Mouse (Mus musculus) cerebellum, adult 18-20 months (tissue): ENCODE results near the gene Fance.

Experiments used
- DNase-seq, 2 experiments: peaks; one replicate each; pipeline ENCODE4 v3.0.0; 2021

Fance gene

GRCm38 (mm10) chr17:28313212-28313879, at the start of gene Fance:
Fance (plus strand) TSS chr17:28313519.
- peak; percentile 94 to 97 for DNase-seq

DNA sequence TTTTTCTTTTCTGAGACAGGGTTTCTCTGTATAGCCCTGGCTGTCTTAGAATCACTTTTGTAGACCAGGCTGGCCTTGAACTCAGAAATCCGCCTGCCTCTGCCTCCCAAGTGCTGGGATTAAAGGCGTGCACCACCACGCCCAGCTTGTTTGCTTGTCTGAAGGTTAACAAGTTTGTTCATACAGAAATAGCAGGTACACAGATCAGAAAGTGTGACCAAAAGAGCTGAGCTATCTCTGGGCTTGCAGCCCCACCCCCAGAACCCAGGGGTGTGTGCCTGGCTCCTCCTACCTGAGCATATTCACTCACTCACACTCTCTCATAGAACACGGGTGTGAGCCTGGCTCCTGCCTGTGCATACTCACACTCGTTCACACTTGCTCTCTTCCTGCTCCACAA, 46.1 kb upstream of the Fance start:
- no peak for DNase-seq

- DNase-seq: no peak
Measured at GRCm38 (mm10) chr17:28270165-28270564, 43.2 kb upstream of the Fance start.

DNA sequence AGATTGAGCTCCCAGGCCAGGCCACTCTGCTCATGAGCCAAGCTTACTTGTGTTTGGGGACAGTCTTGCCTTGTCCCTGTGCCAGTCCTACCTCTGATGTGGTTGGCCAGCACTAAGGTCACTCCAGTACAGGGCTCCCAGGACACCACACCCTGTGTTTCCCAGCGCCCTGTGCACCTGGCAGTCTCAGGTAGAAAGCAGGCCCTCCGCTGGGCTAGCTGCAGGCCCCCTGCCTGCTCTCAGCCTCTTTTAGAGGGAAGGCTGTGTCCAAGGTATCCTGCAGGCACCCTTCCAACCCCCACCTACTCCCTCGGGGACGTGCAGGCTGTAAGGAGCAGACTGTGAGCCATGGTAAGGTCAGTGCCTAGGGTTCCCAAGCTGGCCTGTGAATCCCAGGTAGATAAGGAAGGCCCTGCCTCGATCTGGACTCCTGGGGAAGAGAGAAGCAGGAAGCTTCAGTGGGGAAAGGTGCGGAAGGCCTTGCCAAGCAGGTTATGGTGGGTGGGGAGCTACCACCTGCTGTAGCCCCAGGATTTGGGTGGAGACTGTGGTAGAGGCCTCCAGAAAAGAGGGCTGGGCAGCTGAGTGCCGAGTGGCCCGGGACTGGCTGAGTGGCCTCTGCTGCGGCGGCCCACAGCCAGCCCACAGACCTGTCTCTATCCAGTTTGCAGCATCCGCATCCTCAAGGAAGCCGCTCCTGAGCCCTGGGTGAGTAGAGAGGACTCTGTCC, 41.6 kb upstream of the Fance start:
- no peak for DNase-seq

DNA sequence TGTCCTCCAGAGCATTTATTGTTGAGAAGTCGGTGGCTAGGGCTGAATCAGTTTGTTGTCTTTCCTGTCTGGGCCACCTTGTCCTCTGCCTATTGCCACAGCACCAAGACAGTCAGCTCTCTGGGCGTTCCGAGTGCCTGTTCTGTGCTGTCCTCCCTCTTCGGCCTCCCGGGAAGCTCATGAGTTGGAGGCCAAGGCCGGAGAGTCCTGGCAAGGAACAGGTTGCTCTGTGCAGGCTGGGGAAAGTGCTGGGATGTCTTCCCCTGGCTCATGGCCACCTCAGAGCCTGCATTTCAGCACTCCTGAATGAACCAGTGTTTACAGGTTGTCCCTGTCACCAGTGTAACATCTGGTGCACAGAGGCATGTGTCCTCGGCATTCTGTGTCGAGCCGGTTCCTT, 41.0 kb upstream of the Fance start:
- DNase-seq: no peak

GRCm38 (mm10) chr17:28272837-28273236, 40.5 kb upstream of the Fance start:
- no peak for DNase-seq

GRCm38 (mm10) chr17:28274739-28275138, 38.6 kb upstream of the Fance start:
- no peak for DNase-seq

DNA sequence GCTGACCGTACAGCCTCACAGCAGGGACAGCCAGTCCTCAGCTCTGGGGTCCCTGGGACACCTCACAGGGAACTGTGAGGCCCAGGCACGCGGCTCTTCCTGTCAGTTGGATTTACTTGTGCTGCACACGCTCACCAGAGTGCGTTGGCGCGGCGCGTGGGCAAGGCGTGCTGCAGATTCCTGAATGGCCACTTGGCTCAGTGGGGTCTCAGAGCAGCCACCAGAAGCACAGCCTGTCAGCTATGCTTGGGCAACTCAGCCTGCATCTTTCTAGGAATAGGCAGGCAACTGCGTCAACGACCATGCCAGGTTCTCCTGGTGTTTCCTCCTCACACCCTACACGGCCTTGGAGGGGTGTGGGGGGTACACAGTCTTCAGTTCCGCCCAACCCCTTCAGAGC, 36.1 kb upstream of the Fance start:
- DNase-seq: no peak

DNA sequence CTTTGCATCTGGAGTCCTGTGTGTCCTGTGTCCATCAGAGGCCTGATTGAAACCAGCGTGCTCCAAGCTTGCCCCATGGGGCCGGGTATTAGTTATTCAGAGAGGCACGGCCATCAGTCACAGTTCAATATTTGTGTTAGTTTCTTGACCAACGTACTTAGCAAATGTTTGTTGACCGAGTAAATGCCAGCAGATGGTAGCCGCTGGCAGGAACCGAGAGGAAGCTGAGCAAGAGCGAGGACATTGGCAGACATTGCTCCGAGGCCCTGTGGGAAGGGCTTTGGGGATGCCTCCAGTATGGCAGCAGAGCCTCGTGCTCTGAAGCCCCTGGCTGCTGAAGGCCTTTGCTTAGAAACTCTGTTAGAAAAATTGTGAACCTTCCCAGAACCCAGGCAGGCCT, 35.6 kb upstream of the Fance start:
- DNase-seq: peak; percentile 22 to 32

DNA sequence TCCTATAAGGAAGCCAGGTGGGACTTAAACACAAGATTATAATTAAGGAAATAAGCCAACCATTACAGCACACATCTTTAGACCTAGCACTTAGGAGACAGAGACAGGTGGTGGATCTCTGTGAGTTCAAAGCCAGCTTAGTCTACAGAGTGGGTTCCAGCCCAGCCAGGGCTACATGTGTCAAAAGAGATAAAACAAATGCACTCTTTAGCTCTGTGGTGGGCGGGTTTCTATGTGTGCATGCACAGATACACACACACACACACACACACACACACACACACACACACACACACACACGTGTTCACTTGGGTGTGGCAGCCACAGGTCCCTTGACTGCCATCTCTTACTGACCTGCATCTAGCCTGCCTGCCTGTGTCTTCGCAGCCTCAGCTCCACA, 35.2 kb upstream of the Fance start:
- DNase-seq: no peak

DNA sequence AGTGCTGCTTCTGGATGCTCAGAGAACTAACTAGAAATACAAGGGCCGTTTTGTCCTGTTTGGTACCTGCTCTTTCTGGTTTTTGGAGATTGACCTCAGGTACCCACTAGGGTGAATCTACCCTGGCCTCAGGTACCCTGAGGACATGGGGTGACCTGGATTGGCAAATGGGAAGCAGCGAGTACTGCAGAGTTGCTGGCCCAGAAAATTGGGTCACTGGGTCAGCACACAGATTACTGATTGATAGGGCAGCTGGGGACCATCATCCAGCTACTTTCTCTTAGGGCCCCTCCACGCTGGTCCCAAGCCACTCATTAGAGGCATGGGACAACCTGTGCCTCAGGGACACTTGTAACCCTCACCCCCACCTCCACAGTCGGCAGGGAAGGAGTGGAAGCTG, 34.1 kb upstream of the Fance start:
- no peak for DNase-seq

GRCm38 (mm10) chr17:28279780-28280422, 33.4 kb upstream of the Fance start:
- DNase-seq: peak in 1 of 2 experiments; percentile 31

GRCm38 (mm10) chr17:28280423-28280800, 32.9 kb upstream of the Fance start:
- no peak for DNase-seq

- DNase-seq: no peak
Measured at GRCm38 (mm10) chr17:28280831-28281377, 32.4 kb upstream of the Fance start.

DNA sequence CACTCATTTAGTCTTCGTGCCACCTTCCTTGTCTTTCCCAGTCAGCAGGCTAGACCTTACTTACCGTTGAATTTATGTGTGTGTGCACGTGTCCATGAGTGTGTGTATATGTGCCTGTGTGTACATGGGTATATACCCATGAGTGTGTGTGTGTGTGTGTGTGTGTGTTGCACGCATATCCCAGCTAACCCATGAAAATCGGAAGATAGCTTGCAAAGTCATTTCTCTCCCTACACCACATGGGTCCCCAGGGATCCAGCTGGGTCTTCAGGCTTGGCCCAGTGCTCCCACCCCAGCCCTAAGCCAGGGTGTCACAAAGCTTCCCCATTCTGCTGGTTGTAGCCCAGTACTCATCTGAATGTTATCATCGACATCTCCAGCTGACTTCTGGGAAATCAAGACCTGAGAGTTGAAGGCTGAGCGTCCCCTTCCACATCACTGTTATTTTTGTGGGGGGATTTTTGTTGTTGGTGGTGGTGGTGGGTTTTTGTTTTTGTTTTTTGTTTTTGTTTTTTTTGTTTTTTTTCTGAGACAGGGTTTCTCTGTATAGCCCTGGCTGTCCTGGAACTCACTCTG, 31.4 kb upstream of the Fance start:
- no peak for DNase-seq

DNA sequence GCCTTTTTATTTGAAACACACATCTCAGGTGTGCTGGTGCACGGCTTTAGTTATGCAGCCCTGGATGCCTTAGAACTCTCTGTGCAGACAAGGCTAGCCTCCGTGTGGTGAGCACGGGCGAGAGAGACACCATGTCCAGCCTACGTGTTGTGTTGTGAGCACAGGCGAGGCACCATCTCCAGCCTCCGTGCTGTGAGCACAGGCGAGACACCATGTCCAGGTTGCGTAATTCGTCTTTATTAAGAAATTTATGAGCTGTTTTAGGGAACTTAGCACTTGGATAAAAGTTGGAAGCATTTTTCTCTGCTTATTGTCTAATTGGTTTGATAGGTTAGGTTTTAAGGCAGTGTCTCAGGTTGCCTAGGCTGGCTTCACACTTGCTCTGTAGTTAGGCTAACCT, 30.1 kb upstream of the Fance start:
- DNase-seq: no peak

DNA sequence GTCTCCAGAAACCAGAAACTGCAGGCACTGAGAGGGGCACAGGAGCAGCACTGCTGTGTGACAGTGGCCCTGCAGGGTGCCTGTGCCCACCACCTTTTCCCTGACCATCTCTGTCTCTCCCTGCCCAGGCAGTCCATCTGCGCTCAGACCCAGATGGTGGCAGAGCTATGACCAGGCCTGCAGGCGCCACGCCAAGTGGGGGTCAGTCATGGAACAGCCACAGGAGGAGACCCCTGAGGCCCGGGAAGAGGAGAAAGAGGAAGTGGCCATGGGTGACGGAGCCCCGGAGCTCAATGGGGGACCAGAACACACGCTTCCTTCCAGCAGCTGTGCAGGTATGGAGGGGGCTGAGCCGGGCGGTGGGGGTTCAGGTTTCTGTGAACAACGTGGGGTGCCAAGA, 27.2 kb upstream of the Fance start:
- DNase-seq: no peak

DNA sequence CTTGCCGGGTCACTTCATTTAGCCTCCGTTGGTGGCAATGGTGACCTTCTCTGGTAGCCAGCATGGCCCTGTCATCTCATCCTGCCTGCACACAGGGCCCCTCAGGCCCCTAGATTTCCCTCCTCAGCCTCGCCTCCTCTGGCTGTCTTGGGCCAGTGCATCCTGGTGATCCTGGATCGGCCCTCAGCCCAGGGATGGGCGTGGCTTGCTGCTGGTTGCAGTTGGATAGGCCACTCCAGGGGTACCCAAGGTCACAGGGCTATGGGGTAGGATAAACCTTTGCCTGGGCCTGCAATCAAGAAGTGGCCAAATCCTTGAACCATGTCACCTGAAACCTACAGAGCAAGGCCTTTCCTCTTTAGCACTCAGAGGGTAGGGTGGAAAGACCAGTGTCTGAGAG, 26.4 kb upstream of the Fance start:
- no peak for DNase-seq

DNA sequence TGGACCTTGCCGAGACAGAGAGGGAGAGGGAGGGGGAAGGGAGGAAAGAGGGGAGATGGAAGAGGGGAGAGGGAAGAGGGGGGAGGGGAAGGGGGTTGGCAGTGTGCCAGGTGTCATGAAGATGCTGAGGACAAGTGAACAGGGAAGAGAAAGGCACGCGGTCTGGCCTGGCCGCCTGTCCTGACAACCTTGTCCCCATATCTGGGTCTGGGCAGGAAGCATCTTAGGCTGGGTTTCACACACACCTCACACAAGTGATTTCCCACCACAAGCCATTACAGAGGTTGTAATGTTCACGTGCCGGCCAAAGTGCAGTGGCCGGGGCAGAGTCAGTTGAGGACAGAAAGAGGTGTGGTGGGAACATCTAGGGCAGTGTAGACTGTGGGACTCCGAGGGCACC, 25.7 kb upstream of the Fance start:
- no peak for DNase-seq

- DNase-seq: no peak
Measured at GRCm38 (mm10) chr17:28287980-28288379, 25.3 kb upstream of the Fance start.

- DNase-seq: no peak
Measured at GRCm38 (mm10) chr17:28290262-28290661, 23.1 kb upstream of the Fance start.

DNA sequence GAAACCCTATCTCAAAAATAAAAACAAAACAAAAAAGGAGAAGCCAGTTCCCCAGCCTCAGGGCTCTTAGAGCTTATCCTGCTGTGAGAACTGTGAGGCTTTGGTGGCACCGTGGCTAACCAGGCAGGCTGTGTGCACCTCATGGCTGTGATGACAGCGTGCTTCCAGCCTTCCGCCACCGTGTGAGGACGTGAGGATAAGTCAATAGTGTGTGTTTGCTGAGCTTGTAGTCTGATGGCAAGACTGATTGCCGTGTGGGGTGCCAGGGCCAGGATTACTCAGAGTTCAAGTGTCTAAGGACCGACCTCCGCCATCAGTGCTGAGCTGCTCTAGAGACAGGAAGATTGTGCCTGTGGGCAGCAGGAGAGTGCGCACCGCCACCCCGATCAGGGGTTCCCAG, 22.6 kb upstream of the Fance start:
- no peak for DNase-seq

GRCm38 (mm10) chr17:28291346-28291745, 22.0 kb upstream of the Fance start:
- DNase-seq: no peak

- no peak for DNase-seq
Measured at GRCm38 (mm10) chr17:28293716-28294115, 19.6 kb upstream of the Fance start.
